Mouse (Mus musculus): ENCODE measurements around the gene Pip4p1. TPM values are rescaled to one million over a fixed set of nuclear protein-coding genes. Genes with fewer than 3 reads are reported as not detected.
"Not testable (repeated sequence)": the region's sequence is repeated elsewhere in the genome, so short reads cannot be mapped to it uniquely, and the experiment has no call there.

Gene Pip4p1
- polyA plus RNA-seq, 1 experiment from 2014 or later, result 58.0 TPM

DNA sequence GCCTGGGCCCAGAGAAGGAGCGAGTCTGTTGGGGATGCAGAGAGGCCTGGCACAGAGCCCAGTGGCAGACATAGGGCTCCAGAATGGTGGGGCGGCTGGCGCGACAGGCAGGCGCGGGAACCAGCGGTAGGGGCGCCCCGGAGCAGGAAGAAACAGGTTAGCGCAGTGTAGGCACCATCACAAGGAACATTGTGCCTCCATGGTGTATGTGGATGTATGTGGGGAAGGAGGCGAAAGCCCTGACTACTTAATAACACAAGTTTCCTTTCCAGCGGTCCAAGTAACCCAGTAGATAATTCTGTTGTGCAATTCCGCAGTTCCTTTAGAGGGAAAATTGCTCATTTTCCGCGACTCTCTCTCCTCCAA, 14.0 kb upstream of the Pip4p1 start:
- Histone ChIP-seq H3K4me2 (ENCODE audit: low read depth, low read length) (peak overlapping the region; percentile 62), H3K27ac (ENCODE audit: low read length) (peak overlapping the region; percentile 94), H3K9ac (ENCODE audit: low read depth, low read length) (peak overlapping the region; percentile 71), H3K4me3 (ENCODE audit: low read length) (peak overlapping the region; percentile 59)
- WGBS, result under 1% methylated on average over 14 of the region's 15 CpGs
- H3K9me3 ChIP-seq (ENCODE audit: control insufficient read depth, low read length); H3K27me3 ChIP-seq (replicated peaks; ENCODE audit: control insufficient read depth, insufficient read depth, low read length); H3K4me1 ChIP-seq (ENCODE audit: control insufficient read depth, insufficient read depth, low read length); H3K36me3 ChIP-seq (ENCODE audit: control insufficient read depth, insufficient read depth, low read length): not testable (repeated sequence)
- peak; percentile 96 for ATAC-seq

DNA sequence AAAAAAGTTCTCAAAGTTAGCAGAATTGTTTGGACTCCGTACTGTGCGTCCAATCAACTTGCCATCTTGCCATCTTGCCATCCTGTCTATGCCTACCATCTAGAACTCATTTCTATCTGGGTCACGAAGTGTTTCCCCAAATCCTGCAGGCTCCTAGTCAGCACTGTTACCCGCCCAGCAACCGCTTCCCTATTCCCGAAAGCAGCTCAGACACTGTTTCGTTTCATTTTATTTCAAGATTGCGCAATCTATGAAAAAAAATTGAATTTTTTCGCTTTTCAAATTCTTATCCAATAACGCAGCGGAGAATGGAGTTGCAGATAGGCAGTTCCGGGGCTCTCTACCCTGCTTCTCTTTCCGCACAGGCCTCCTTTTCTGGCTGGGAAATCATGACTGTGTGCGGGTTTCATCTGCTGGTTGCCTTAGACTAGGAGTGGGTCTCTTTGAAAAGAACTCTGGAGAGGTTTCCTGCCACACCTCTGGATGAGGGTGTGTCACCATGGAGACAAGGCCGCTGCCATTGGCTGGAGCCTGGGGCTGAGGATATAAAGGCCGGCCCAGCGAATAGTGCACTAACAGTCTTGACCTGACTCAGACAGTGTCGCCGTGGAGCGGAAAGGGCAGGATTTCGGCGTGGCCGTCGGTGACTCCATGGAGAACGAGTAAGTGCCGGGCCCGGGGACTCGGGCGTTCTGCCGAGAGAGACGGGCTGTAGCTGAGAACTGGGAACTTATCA, 13.4 kb upstream of the Pip4p1 start, which contains the start of gene Gm49342:
Gene Gm49342, plus strand, starts transcription at position 586 of the 736 bp plus-strand sequence.
- H3K4me2 ChIP-seq (ENCODE audit: low read depth, low read length), result peak within 1 kb of the TSS; percentile 62
- no peaks in the 10 kb centered on the region for H3K27me3 ChIP-seq (replicated peaks; ENCODE audit: control insufficient read depth, insufficient read depth, low read length)
- peak within 1 kb of the TSS; percentile 71 for H3K9ac ChIP-seq (ENCODE audit: low read depth, low read length)
- H3K4me1 ChIP-seq (ENCODE audit: control insufficient read depth, insufficient read depth, low read length), result no peaks in the 10 kb centered on the region
- H3K27ac ChIP-seq (ENCODE audit: low read length), result peak within 1 kb of the TSS; percentile 94
- no peaks in the 10 kb centered on the region for H3K36me3 ChIP-seq (ENCODE audit: control insufficient read depth, insufficient read depth, low read length)
- 15% methylated on average over 31 of the region's 31 CpGs for WGBS
- peak; percentile 99 for ATAC-seq
- no peaks in the 10 kb centered on the region for H3K9me3 ChIP-seq (ENCODE audit: control insufficient read depth, low read length)
- H3K4me3 ChIP-seq (ENCODE audit: low read length), result peak within 1 kb of the TSS; percentile 59

DNA sequence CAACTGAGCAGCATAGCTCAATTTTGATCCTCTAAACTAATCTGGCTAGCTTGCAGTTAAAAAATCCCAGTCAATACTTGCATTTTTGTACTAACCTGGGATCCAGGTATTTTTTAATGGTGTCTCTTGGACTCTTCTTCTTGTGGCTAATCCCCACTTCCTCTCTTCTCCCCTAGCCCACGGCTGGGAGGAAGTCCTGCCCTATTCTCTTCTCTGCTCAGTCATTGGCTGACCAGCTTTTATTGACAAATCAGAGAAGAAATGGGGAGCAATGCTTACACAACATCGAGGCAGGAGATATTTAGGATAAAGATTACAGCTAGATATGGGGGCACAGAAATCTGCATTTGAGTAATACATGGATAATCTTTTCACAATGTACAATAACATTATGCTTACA, 8.3 kb upstream of the Pip4p1 start:
- Histone ChIP-seq H3K4me3 (ENCODE audit: low read length) (no peak overlapping the region), H3K4me2 (ENCODE audit: low read depth, low read length) (no peak overlapping the region), H3K27me3 (replicated peaks; ENCODE audit: control insufficient read depth, insufficient read depth, low read length) (no peaks in the 10 kb centered on the region), H3K9me3 (ENCODE audit: control insufficient read depth, low read length) (no peaks in the 10 kb centered on the region), H3K27ac (ENCODE audit: low read length) (no peak overlapping the region), H3K9ac (ENCODE audit: low read depth, low read length) (no peak overlapping the region), H3K36me3 (ENCODE audit: control insufficient read depth, insufficient read depth, low read length) (no peaks in the 10 kb centered on the region), H3K4me1 (ENCODE audit: control insufficient read depth, insufficient read depth, low read length) (no peaks in the 10 kb centered on the region)
- ATAC-seq, result no peak
- 37% methylated on average over 2 of the region's 2 CpGs for whole genome bisulfite sequencing

DNA sequence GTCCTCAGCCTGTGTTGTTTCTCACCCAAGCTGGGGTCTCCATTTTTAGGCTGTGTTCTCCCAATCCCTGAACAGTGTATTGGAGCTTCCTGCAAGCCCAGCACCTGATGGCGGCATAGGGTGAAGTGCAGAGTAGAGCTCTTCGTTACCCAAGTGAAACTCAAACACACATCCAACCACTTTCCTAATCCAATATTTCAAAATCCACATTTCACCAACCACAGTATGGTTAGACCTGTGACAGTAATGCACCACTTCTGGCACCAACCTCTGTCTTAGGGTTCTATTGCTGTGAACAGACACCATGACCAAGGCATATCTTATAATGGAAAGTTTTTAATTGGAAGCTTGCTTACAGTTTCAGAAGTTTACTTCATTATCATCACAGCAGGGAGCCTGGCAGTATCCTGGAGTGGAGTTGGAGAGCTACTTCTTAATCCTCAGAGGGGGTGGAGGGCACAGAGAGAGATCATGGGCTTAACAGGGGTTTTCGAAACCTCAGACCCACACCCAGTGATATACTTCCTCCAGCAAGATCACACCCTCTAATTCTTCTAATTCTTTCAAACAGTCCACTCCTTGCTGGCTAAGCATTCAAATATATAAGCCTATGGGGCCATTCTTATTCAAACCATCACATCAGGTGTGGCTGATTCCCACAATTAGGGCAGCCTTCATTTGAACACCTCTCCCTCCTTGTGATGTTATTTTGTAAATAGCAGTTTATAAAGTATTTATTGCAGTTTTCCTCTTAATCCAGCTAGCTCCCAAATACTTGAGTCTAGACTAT, 7.7 kb upstream of the Pip4p1 start:
- Histone ChIP-seq H3K4me1 (ENCODE audit: control insufficient read depth, insufficient read depth, low read length) (no peaks in the 10 kb centered on the region), H3K4me3 (ENCODE audit: low read length) (no peak overlapping the region), H3K36me3 (ENCODE audit: control insufficient read depth, insufficient read depth, low read length) (no peaks in the 10 kb centered on the region), H3K4me2 (ENCODE audit: low read depth, low read length) (no peak overlapping the region), H3K27me3 (replicated peaks; ENCODE audit: control insufficient read depth, insufficient read depth, low read length) (no peaks in the 10 kb centered on the region), H3K27ac (ENCODE audit: low read length) (no peak overlapping the region), H3K9ac (ENCODE audit: low read depth, low read length) (no peak overlapping the region), H3K9me3 (ENCODE audit: control insufficient read depth, low read length) (no peaks in the 10 kb centered on the region)
- ATAC-seq, result no peak
- whole genome bisulfite sequencing, result 93% methylated on average over 3 of the region's 3 CpGs

DNA sequence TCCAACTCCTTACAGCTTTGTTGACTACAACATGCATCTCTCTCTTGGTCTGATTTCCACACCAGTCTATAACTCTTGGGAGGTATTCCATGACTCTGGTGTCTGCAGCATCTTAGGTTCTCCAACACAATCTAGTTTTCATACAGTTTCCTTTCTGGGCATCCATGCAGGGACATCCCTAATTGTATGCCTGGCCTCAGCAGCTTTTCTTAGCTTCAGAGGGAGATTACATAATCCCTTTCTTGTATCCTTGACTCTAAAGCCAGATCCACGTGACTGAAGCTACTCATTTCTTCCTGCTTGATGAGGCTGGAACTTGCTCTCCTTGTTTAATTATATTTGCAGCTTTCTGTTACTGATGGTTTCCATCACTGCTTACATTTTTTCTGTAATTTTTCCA, 6.0 kb upstream of the Pip4p1 start:
- no peak overlapping the region for H3K4me2 ChIP-seq (ENCODE audit: low read depth, low read length)
- no peak overlapping the region for H3K4me3 ChIP-seq (ENCODE audit: low read length)
- 52% methylated on average over 1 of the region's 1 CpGs for WGBS
- no peaks in the 10 kb centered on the region for H3K9me3 ChIP-seq (ENCODE audit: control insufficient read depth, low read length)
- ATAC-seq, result no peak
- H3K4me1 ChIP-seq (ENCODE audit: control insufficient read depth, insufficient read depth, low read length), result peaks cover 6% of the 10 kb centered on the region; the same call in 1 of the 2 replicates
- no peak overlapping the region for H3K9ac ChIP-seq (ENCODE audit: low read depth, low read length)
- no peaks in the 10 kb centered on the region for H3K27me3 ChIP-seq (replicated peaks; ENCODE audit: control insufficient read depth, insufficient read depth, low read length)
- no peaks in the 10 kb centered on the region for H3K36me3 ChIP-seq (ENCODE audit: control insufficient read depth, insufficient read depth, low read length)
- no peak overlapping the region for H3K27ac ChIP-seq (ENCODE audit: low read length)

DNA sequence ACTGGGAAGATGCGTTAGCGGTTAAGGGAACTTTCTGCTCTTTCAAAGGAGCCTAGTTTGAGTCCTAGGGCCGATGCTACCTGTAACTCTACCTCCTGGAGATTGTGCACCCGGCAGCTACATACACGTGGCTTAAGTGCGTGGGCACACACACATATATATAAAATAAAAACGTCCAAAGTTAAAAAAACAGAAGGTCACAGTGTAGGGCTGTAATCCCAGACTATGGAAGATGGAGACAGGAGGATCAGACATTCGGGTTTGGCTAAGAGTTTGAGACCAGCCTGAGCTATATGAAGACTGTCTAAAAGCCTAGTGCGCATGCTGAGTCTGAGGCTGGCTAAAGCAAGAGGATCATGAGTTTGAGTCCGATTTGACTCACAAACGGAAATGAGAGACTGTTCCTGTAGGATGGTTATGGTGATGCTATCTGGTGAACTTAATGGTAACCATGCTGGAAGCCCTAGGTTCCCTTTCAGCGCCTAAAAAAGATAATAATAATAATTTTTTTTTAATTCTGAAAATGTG, 901 bp upstream of the Pip4p1 start:
- peak overlapping the region; percentile 96 for H3K9ac ChIP-seq (ENCODE audit: low read depth, low read length)
- no peaks in the 10 kb centered on the region for H3K27me3 ChIP-seq (replicated peaks; ENCODE audit: control insufficient read depth, insufficient read depth, low read length)
- peak overlapping the region; percentile 64 for H3K4me2 ChIP-seq (ENCODE audit: low read depth, low read length)
- no peaks in the 10 kb centered on the region for H3K9me3 ChIP-seq (ENCODE audit: control insufficient read depth, low read length)
- H3K36me3 ChIP-seq (ENCODE audit: control insufficient read depth, insufficient read depth, low read length), result peaks cover 14% of the 10 kb centered on the region
- peak overlapping the region; percentile 97 for H3K4me3 ChIP-seq (ENCODE audit: low read length)
- peak overlapping the region; percentile 94 for H3K27ac ChIP-seq (ENCODE audit: low read length)
- ATAC-seq, result no peak
- peaks cover 21% of the 10 kb centered on the region; the same call in 1 of the 2 replicates for H3K4me1 ChIP-seq (ENCODE audit: control insufficient read depth, insufficient read depth, low read length)
- 11% methylated on average over 12 of the region's 12 CpGs for WGBS

DNA sequence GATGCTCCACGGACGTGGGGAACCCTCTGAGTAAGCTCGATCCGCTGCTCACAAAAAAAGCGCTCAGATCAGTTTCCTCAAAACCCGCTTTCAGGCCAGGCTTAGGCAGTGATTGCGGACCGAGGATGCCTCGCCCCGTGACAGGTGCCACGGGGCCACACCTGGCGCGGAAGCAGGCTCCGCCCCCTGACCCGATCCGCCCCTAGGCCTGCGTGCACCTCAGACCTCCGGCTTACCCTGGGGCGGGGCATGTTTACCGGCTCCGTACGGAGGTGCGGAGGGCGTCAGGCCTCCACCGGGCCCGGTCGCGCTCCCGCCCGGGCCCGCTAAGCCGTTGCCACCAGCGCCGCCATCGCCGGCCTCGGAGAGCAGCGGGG, 291 bp downstream of the Pip4p1 start:
- WGBS, result under 1% methylated on average over 38 of the region's 38 CpGs
- Histone ChIP-seq H3K4me1 (ENCODE audit: control insufficient read depth, insufficient read depth, low read length) (peaks cover 26% of the 10 kb centered on the region), H3K9ac (ENCODE audit: low read depth, low read length) (peak overlapping the region; percentile 96), H3K9me3 (ENCODE audit: control insufficient read depth, low read length) (no peaks in the 10 kb centered on the region), H3K4me2 (ENCODE audit: low read depth, low read length) (peak overlapping the region; percentile 78), H3K4me3 (ENCODE audit: low read length) (peak overlapping the region; percentile 97), H3K36me3 (ENCODE audit: control insufficient read depth, insufficient read depth, low read length) (peaks cover 17% of the 10 kb centered on the region), H3K27ac (ENCODE audit: low read length) (peak overlapping the region; percentile 95), H3K27me3 (replicated peaks; ENCODE audit: control insufficient read depth, insufficient read depth, low read length) (no peaks in the 10 kb centered on the region)
- ATAC-seq, result peak; percentile 83

DNA sequence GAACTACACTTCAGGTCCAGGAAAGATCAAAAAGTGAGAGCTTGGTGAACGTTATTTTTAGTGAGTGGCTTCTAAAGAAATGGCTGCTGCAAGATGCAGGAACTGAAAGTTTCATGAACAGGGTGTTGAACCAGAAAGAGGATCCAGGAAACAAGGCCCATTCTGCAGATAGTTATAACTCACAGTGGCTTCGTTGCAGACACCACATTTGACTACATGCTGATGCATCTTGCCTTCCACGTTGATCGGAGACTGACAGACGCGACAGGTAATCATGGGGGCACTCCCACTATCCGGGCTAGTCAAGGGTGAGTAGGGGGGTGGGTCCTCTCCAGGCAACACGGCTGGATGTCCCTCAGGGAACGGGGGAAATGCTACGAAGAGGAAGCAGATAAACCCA, 705 bp downstream of the Pip4p1 start:
- Histone ChIP-seq H3K36me3 (ENCODE audit: control insufficient read depth, insufficient read depth, low read length) (peaks cover 17% of the 10 kb centered on the region), H3K4me2 (ENCODE audit: low read depth, low read length) (peak overlapping the region; percentile 78), H3K27me3 (replicated peaks; ENCODE audit: control insufficient read depth, insufficient read depth, low read length) (no peaks in the 10 kb centered on the region), H3K4me3 (ENCODE audit: low read length) (peak overlapping the region; percentile 97), H3K27ac (ENCODE audit: low read length) (peak overlapping the region; percentile 95), H3K4me1 (ENCODE audit: control insufficient read depth, insufficient read depth, low read length) (peaks cover 26% of the 10 kb centered on the region), H3K9me3 (ENCODE audit: control insufficient read depth, low read length) (no peaks in the 10 kb centered on the region), H3K9ac (ENCODE audit: low read depth, low read length) (peak overlapping the region; percentile 96)
- no peak for ATAC-seq
- WGBS, result 14% methylated on average over 10 of the region's 10 CpGs

DNA sequence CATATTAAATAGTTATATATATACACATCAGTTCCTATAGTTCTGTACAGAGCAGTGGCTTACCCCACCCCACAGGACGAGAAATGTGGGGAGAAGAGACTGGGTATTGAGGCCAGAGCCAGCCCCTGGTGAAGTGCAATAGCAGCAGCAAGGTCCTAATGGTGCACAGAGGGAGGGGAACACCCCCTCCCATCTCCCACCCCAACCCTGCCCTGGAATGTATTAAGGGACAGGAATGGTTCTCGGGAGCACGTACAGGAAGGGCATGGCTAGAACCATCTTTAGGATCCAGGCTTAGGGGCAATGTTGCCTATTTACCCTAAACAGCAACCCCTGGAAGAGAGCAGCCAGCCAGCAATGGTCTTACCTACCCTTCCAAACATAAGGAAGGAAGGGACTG, 3.3 kb downstream of the Pip4p1 start:
- H3K4me1 ChIP-seq (ENCODE audit: control insufficient read depth, insufficient read depth, low read length), result peaks cover 26% of the 10 kb centered on the region
- H3K27ac ChIP-seq (ENCODE audit: low read length), result no peak overlapping the region
- H3K36me3 ChIP-seq (ENCODE audit: control insufficient read depth, insufficient read depth, low read length), result peaks cover 17% of the 10 kb centered on the region
- H3K4me2 ChIP-seq (ENCODE audit: low read depth, low read length), result no peak overlapping the region
- no peak overlapping the region for H3K4me3 ChIP-seq (ENCODE audit: low read length)
- WGBS, result 64% methylated on average over 3 of the region's 3 CpGs
- H3K27me3 ChIP-seq (replicated peaks; ENCODE audit: control insufficient read depth, insufficient read depth, low read length), result no peaks in the 10 kb centered on the region
- ATAC-seq, result no peak
- no peaks in the 10 kb centered on the region for H3K9me3 ChIP-seq (ENCODE audit: control insufficient read depth, low read length)
- no peak overlapping the region for H3K9ac ChIP-seq (ENCODE audit: low read depth, low read length)
